Mouse (Mus musculus) heart, adult 9 months (tissue): ENCODE measurements at regions not wholly inside any gene's neighbourhood (a gene's known extent, or its start where the extent isn't known, plus 50 kb on each side); places are given as distances from the start of the nearest gene placed in this dataset.

Experiments
- DNase-seq, 2 experiments: peaks; one replicate each; pipeline ENCODE4 v3.0.0; 2022; ENCODE audit warnings: low spot score in 2 of 2

DNA sequence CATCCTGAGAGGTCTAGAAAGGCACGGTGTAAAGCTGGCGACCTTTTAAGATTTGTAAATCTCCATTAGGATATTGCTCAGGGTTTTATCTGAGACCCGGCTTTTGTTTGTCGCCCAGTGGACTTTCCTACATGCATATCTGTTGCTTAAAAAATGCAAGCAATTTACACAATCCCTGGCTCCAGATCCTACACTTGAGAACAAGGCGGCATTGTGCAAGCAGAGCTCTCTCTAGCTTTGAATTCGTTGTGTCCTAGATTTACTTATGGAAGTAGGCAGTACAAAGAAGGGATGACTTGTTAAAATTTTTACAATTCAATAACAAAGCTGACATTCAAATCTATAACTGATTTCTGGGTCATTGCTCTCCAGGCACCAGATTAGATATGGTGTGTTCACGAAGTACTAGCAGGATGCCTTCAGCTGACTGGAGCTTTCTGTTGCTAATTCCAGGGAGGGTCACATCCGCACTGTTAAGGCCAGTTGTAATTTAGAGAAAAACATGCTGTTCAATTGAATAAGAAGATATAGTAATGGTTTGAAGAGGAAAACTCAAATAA lies 62.2 kb upstream of the Teddm2 start:
- no peak for DNase-seq

DNA sequence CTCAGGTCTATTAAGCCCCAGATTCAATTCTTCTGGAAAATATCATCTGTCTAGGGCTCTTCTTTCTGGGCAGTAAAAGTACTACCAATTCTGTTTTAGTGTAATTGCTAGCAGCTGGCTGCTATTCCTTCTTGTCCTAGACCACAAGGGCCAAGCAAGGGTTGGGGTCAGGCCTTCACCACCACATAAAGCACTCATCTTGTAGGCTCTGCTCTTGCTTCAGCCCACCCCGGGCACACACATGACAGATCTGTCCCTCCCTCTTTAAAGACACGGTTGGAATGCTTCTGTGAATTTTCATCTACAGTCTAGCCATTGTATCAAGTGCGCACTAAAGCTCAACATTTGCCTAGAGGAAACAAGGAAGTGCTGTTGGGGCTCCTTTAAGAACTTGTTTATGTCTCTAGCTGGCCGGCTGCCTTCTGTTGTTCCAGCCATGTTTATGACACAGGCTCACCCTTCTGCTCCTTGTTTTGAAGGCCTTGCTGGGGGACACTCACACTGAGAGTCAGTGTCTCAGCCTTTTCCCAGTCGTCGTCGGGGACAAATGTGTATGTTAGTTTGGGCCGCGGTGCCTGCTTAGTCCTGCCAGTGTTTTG lies 63.8 kb upstream of the Teddm2 start:
- DNase-seq = no peak

- no peak for DNase-seq
These were observed 69.4 kb upstream of the Teddm2 start for GRCm38 (mm10) chr1:153969401-153969800.

- no peak for DNase-seq
These were observed 74.3 kb upstream of the Teddm2 start for GRCm38 (mm10) chr1:153974300-153974699.

DNA sequence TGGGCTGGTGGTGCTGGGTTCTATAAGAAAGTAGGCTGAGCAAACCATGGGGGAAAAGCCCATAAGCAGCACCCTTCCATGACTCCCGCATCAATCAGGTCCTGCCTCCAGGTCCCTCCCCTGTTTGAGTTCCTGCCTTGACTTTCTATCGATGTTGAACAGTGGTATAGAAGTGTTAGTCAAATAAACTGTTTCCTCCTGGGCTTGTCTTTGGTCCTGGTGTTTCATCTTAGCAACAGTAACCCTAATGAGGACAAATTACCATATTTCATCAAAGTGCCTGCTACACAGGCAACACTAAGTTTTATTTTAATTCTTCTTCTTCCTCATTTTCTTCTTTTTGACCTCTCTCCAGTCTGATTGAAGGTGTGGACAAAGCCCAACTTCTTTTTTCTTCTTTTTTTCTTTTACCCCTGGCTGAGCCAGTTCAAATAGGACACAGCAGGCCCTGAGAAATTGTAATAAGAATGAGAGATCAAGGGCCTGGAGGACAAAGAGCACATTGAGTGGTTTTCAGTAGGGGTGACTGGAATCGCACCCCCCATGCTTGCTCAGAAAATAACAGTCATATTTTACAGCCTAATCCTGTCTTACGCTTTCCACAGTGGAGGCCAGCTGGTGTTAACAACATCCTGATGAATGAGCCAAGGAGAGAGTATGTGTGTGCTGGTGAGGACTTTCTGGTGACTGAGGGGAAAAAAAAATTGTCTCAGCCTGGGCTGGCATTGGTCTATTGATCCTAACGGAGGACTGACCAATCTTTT lies 78.1 kb upstream of the Teddm2 start:
- no peak for DNase-seq

DNA sequence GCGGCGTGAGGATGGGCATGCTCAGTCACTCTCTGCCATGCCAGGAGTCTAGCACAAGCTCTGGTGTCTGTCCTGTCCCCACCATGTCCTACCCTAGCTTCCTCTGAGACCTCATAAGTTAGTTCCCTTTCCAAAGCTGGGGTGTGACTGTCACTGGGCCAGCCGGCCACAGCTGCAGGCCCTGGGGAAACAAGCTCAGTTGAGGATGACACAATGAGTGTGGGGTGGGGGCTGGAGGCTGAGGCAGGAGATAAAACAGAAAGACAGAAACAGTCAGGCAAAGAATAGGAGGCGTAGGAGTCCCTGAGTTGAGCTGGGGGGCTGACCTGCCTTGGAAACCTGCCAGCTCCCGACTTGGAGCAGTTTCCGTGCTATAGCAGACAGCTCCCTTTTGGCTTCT lies 80.9 kb upstream of the Teddm2 start:
- DNase-seq = peak; percentile 36 to 58

- DNase-seq = no peak
These were observed 85.6 kb upstream of the Teddm2 start for GRCm38 (mm10) chr1:153985595-153985994.

DNA sequence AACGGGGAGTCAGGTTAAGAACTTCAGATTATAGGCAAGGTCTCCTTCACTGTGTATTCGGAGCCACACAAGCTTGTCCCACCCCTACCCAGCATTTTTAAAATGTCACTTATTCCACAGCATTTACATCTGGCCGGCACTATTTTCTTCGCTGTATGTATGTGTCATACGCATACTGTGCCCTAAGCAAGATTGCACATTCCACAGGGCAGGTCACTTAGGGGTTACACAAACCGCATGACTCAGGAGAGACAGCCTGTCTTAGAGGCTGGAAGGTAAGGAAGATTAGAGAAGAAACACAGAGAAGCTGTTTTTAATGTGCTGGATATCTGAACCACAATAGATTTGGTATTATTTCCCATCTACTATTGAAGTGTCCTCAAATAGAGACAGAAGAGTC lies 86.6 kb upstream of the Teddm2 start:
- DNase-seq = no peak

DNA sequence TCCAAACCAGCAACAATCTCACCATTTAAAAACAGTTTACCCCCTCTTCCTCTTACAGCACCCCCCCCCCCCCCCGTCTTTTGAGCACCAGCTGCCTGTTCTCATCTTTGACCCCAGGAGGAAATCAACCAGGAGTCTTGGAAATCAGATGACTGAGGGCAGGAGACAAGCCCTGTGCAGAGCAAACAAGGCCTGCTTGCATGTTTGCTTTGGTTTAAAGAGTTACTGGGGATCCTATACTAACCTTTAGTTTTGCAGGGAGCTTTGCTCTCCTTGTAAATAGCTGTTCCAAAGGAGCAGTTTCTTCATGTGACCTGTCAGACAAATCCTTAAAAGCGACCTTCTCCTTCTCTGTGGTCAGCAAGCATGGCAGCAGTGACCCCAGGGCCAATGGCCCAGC lies 88.3 kb upstream of the Teddm2 start:
- no peak for DNase-seq

GRCm38 (mm10) chr1:153990651-153991435 lies 90.8 kb upstream of the Teddm2 start:
- no peak for DNase-seq

DNA sequence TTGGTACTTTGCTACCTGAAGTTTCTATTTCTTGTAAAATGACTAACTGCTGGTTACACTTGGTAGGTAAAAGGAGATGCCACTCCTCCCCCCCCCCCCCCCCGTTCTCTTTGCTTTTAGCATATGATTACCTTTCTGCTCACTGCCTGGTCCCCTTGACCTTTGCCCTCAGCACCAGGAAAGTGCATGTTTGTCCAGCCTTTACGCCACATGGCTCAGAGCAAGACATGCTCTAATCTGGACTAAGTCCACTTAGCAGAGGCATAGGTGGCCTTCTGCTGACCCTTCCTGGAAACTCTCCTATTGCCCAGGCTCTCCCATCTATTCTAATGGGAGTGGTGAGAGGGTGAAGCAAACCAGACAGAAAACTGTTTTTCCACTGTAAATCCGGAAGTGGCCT lies 92.4 kb upstream of the Teddm2 start:
- DNase-seq = no peak

GRCm38 (mm10) chr1:153994871-153995270 lies 94.8 kb upstream of the Teddm2 start:
- DNase-seq = no peak

GRCm38 (mm10) chr1:153997201-153998181 lies 97.5 kb upstream of the Teddm2 start:
- no peak for DNase-seq

- no peak for DNase-seq
These were observed 99.7 kb upstream of the Teddm2 start for GRCm38 (mm10) chr1:153999776-154000175.

DNA sequence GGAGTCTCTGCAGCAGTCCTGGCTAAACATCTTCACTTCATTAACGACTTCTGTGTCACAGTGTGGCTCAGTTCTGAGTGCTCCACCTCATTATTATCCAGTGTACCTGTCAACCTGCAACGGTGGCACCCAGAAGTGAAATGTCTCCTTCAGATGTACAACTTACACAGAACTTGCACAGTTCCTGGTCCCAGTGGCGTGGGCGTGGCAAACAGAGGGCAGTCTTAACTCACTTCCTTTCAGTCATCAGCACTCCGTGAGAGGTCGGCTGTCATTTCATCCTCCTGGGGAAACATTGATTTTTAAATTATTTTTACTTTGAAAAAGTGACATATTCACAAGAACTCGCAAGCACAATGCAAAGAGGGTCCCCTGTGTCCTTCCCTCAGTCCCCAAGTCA lies 103.6 kb upstream of the Teddm2 start:
- DNase-seq = no peak

DNA sequence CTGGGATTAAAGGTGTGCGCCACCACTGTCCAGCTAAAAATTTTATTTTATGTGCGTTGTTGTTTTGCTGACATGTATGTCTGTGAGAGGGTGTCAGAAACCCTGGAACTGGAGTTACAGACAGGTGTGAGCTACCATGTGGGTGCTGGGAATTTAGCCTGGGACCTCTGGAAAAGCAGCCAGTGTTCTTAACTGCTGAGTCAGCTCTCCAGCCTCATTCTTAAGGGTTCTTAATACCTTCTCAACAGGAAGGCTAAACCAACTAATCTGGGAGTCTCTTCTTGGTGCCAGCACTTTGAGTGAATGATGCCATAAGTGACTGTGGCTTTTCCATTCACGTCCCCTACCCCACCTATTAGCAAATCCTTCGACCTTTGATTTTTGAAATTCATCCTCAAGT lies 104.6 kb upstream of the Teddm2 start:
- no peak for DNase-seq

GRCm38 (mm10) chr1:154006055-154006454 lies 106.0 kb upstream of the Teddm2 start:
- peak in 1 of 2 experiments; percentile 25 for DNase-seq

- no peak for DNase-seq
These were observed 107.4 kb upstream of the Teddm2 start for GRCm38 (mm10) chr1:154007440-154007839.

DNA sequence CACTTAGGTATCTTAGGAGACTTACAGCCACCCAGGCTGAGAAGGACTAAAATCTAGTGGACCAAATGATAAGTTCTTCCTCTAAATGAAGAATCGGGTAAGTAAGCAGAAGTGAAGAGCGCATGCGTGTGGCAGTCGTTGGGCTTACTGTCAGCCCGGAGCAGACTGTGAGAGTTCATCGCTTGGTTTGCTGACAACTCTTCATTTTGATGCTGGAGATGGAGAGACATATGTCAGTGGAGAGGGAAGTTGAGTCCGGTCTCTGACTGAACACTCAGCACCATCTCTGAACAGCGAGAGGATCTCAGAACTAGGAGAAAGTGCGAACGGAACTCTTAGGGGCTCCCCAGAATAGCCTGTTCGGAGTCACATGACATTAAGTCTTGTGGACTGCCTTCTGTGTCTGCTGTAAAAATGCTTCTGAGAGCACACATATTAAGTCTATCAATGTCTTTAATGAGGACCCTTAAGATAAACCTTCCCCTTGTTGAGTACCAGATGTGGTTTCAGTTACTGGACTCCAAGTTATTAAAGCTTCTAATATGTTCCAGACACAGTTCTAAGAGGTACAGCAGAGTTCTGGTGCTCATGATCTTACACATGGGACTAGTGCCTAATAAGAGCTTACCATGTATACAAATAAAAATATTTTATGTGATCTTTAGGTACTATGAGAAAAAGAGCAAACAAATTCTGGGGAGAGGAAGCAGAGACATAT lies 108.7 kb upstream of the Teddm2 start:
- DNase-seq = peak; percentile 15 to 38

DNA sequence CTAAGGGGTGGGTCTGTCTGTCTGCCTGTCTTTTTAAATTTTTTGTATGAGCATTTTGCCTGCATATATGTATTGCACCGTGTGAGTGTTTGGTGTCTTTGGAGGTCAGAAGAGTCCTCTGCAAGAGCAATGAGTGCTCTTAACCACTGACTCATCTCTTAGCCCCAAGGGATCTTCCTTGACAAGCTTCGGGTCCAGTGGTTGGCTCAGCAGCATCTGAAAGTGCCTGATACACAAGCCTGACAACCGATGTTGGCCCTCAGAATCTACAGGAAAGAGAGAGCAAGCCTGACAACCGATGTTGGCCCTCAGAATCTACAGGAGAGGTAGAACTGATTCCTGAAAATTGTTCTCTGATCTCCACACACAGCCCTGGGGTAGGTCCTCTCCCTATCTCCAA lies 110.7 kb upstream of the Teddm2 start:
- no peak for DNase-seq

DNA sequence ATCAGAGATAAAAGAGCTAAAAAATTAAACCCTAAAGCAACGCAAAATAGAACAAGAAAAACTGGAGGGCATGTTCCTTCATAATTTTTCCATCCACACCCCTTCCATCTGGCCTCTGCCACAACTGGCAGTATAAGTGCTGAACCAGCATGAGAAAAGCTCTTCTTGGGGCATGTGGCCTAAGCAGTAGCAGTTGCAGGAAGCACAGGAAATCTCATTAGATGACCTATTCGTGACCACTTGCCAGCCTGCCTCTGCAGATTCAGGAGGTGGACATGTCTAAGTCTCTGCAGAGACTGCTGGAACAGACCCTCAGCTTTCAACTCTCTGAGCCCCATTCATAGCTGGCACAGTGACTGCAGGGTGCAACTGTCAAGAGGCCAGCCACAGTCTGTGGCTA lies 116.5 kb upstream of the Teddm2 start:
- DNase-seq = peak in 1 of 2 experiments; percentile 37
